Mouse (Mus musculus): Measurements from ENCODE around the gene Vcp.

The Vcp gene

DNA sequence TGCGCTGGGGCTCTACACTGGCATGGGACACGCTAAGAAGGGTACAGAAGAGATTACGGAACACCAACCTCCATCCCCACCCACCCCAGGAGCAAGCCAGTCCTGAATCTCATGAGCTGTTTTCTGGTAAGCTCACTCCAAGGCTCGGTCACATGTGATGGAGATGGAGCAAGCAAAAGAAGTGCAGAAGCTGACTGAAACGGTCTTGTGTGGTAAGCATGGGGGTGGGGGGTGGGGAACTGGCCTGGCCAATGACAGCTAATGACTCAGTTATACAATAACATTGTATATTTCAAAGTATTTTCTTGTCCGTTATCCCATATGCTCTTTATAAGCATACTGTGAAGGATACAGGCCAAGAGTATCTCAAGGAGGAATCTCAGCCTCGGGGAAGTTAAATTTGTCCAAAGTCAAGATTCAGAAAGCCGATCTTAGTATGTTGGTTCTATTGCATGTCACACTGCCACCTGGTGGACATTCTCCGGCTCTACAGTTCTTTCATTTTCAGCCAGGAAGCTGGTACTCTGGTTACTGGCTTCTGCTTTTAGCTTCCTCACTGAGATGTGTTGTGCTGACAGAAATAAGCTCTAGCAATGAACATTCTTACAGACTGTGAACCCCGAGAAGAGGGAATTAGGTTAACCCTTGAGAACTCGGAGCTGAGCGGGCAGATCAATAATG lies 35.1 kb downstream of the Vcp start:
- peak; percentile 23 to 29 for DNase-seq

DNA sequence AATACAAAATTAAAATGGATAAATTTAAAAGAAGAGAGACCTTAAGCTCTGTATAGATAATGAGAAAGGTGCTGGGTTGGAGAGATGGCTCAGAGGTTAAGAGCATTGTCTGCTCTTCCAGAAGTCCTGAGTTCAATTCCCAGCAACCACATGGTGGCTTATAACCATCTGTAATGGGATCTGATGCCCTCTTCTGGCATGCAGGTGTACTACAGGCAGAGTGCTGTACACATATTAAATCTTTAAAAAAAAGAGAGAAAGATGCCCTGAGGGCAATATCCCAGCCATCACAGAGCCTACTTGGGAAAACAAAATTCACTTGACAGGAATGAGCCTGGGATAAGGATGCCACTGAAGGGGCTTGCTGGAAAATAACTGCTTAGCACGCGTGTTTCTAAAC lies 36.8 kb downstream of the Vcp start:
- DNase-seq = no peak

DNA sequence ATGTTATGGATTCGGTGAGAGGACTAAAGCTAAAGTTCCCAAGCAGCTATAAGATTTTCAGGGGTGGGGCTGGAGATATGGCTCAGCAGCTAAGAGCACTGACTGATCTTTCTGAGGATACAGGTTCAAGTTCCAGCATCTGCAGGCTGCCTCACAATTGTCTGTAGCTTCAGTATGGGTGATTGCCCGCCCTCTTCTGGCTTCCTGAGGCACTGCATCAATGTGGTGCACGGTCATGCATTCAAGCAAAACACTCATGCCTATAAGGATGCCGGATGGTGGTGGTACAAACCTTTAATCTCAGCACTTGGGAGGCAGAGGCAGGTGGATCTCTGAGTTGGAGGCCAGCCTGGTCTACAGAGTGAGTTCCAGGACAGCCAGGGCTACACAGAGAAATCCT lies 38.7 kb downstream of the Vcp start:
- DNase-seq = peak; percentile 58 to 65

DNA sequence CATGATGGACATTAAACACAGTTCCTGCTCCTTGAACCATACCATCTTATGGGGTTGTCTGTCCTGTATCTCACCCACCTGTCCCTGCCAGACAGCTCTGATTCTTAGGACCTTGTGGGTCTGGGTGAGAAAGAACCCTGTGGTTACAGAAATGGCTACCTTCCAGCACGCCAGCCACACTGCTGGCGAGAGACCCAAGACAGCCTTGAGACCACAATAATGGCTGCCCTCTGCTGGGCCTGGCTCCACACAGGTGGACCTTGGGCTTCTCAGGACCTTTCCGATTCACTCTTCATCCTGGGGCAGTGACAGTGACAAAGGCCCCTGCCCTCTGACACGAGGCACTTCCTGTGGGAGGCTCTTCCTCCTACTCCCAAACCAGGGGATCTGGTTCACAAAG lies 40.9 kb downstream of the Vcp start:
- no peak for DNase-seq

DNA sequence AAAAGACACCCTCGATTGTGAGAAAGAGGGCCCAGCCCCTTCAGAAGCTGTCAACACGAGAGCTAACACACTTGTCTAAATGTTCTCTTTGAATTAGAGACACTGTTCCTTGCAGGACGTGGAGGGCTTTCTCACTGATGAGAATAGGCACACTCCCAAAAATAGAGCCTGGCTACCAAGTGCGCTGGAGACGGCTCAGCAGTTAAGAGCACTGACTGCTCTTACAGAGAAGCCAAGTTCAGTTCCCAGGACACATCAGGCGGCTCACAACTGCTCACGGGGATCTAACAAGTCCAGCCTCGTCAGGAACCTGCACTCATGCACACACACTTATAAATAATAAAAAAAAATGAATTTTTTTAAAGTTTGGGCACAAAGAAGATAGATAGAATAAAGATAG lies 41.4 kb downstream of the Vcp start:
- DNase-seq = no peak

DNA sequence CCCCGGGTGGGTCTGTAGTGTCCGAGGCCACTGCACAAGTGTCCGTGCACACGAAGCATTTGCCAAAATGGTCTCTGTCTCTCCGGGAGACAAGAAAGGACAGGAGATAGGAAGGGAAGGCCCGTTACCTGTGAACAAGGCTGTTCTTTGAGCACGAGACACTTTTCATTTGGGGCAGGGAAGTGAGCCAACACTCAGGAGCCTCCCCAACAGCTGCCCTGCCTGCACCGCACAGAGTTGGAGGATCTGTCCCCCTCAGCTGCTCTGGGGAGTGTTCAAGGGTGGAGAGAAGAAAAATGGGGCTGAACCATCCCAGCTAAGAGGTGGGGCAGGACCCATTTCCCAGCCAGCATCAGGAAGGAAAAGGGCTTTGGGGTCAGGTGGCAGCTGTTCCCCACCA lies 42.3 kb downstream of the Vcp start:
- DNase-seq = no peak

DNA sequence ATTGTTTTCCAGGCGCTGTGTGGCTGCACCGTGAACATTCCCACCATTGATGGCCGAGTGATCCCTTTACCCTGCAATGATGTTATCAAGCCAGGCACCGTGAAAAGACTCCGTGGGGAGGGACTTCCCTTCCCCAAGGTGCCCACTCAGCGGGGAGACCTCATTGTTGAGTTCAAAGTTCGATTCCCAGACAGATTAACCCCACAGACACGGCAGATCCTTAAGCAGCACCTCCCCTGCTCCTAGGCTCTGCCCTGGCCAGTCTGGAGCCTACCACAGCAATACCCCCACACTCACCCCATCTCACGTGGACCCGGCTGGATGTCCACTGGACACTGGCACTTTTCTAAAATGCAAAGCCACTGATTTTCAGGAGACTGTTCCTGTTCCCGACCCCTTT lies 43.0 kb downstream of the Vcp start:
- no peak for DNase-seq

DNA sequence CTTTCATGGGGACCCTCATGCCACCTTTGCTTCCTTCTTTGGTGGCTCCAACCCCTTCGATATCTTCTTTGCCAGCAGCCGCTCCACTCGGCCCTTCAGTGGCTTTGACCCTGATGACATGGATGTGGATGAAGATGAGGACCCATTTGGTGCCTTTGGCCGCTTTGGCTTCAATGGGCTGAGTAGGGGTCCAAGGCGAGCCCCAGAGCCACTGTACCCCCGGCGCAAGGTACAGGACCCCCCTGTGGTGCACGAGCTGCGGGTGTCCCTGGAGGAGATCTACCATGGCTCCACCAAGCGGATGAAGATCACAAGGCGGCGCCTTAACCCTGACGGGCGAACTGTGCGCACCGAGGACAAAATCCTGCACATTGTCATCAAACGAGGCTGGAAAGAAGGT lies 43.7 kb downstream of the Vcp start:
- DNase-seq = no peak

DNA sequence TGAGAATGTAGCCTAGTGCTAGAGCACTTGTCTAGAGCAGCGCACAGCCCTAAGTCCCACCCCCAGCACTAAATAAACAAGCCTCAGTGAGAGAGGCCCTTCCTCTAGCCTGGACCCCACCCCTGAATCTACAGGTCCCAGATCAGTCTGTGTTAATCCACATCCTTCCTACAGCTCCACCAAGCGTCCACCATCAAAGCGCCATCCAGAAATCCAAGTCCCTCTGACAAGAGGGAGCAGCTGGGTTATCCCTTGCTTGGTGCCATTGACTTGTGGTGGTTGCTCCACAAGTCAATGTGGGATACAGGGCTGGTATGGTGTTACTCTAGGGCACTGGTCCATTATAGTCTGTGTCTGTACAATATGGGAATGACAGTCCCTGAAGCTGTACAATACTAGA lies 45.1 kb downstream of the Vcp start:
- no peak for DNase-seq

DNA sequence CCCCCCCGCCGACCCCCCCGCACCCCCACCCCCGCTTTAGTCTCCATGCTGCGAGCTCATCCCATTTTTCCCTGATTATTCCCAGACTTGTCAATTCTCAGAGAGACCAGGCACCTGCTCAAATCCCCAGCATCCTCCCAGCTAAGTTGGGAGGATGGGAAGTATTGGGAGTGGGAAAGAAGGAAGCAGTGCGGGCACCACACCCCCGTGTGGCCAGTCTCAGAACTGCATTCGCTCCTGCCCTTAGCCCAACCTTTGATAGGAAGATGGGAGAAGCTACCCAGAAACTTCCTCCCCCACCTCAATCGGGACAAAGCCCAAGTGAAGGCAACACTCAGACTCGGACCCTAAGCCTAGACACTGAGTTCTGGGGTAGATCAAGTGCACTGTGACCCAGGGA lies 46.0 kb downstream of the Vcp start:
- DNase-seq = peak; percentile 45 to 50

DNA sequence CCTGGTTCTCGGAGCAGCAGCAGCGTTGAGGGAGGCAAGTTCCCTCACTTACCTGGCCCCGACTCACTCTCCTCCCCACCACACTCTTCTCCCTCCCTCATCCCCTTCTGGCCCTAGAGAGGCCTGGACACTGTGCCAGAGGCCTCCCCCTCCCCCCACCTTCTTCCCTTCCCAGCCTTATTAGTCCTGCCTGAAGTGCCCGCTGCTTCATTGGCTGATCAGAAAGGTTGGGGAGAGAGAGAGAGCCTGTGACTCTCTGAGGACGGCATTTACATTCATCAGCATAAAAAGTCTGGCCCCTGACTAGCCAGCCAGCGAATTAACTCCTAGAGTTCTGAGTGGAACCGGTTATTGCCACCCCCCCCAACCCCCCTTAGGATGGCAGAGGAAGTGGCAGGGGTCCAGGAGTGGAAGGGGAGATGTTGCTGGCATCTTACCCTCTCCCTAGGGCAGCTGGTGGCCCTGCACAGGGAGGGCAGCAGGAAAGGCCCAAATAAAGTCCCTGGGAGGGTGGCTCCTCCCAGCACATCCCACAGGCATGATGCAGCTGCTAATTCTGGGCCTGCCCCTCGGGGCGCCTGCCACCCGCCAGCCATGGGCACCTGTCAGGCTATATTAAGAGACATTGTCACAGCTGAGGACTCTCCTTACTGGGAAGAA lies 46.7 kb downstream of the Vcp start:
- DNase-seq = no peak

DNA sequence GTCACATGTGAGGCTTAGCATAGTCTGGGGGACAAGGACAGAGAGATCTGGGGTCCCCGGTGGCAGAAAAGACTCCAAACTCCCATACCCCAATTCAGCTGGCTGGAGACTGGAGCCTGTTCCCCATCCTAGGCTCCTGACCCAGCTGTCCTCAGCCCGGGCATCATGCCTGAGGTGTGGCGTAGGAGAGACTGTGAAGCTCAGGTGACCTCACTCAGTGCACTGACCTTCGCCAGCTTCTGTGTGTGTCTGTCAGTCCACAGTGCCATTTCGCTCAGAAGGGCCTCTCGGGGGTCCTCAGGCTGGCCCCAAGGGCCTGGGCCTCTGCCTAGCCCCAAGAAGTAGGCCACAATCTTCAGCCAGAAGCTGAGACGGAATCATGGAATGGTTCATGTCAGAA lies 47.7 kb downstream of the Vcp start:
- no peak for DNase-seq

DNA sequence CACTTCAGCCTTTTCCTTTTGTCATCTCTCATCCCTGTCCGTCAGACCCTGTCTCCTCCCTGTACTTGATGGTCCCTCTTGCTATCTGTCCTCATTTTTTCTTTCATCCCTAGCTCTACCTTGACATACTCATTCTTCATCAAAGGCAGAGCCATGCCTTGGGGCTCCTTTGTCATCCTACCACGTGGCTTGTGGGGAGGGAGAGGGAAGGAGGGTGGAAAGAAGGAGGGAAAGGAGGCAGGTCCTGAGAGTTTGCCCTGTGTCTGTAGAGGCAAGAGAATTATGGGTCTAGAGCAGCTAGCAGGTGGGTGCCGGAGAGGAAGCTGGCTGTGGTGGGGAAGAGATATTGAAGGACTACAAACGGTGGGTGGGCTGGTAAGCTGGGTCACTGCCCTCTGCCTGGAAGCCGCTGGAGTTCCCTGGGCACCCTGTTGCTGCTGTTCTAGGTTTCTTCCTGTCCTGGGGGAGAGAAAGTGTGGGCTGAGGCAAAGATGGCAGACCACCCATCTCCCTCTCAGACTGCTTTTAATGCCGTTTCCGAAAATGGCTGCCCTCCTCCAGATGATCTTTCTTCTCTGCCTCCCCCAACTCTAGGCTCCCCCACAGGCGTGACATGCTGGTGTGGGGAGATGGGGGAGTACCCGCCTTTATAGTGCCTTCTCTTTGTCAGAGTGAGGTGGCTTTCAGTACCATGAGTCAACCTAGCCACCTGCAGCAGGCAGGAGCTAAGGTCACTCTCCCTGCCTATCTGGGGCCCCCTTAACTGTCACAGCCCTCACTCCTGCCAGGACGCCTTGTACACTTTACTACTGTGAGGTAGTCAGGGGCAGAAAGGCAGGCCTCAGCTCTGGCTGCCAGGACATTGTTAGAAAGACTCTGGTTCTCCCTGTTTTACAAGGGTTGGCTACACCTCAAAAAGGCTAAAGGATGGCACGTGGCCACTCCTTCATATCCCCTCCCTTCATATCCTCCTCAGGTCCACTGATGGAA lies 48.8 kb downstream of the Vcp start:
- DNase-seq = no peak

DNA sequence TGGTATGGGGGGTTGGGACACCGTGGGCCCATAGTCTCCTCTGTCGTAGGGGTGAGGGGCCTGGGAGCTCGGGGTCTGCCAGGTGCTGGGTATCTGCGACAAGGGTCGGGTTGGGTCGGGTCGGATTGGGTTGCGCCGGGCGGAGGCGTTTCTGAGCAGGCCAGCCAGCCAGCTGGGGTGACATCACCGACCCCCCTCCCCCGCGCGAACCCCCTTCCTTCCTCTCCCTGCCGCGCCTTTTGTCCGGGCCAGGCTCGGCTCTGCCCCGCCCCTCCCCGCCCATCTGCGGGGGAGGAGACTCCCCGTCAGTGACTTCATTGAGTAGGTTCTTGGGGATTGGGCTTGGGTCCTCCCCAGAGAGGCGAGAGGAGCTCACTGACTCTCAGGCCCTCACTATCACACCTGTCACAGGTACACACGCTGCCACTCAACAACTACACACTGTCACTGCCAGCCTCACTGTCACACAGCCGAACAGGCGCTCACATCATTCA lies 50.2 kb downstream of the Vcp start:
- DNase-seq = peak; percentile 93 to 94

DNA sequence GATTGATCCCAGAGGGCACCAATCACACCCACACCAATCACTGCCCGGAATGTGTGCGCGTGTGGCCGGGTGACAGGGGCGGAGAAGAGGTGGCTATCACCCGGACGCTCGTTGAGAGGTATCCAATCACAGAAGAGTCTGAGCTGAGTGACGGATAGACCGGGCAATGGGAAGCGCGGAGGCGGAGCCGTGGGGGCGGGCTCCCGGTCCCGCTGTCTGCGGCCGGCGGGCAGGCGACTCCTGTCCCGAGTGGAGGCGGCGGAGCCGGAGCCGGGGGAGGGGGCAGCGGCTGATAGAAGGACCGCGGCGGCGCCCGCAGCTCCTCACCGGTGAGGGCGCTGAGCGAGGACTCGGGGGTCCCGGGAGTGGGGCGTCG lies 50.6 kb downstream of the Vcp start, which contains the start of gene Dnajb5:
Gene Dnajb5 (plus strand): TSS at position 139 of the 376 bp plus-strand sequence.
- peak; percentile 94 to 98 for DNase-seq

DNA sequence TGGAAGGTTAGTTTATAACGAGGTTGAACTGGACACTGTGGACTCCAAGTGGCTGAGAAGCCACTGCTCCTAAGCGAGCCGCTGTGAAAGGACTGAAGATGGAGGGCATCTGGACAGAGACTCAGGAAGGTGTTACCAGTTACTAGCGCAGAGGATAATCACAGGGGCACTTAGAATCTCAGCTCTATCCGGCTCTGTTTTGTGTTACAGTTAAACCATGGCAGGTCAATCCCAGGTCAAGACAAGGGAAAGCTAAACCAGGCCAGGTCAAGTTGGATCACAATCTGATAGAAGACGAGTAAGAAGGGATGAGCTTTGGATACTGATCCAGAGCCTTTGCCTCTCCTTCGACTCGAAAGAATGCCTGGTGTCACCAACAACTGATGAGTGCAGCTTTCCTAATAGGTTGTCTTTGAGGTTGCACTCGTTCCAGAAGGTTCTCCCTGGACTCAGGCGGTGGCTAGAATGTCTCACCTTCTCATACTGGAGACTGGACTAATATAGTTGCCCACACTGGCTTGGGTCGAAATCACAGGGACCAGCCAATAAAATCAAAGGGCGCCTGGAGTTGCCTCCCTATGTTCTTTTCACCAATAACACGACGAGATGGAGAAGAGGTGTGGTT lies 51.1 kb downstream of the Vcp start:
- no peak for DNase-seq

DNA sequence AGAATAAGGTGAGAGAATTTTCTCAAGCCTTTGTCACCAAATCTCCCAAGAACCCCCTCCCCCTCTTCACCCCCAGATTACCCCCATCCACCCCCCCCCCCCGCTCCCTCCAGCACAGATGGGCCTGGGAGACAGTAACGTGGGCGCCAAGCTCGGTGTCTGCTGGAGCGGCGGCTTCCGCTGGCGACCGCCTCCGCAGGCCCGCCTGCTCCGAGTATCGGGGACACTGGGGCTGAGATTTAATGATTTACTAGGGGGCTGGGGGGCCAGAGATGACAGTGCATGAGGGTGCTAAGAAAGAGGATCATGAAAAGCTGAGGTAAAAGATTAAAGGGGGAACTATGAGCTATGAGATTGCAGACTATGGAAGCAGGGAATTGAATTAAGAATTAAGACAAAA lies 51.8 kb downstream of the Vcp start:
- no peak for DNase-seq

DNA sequence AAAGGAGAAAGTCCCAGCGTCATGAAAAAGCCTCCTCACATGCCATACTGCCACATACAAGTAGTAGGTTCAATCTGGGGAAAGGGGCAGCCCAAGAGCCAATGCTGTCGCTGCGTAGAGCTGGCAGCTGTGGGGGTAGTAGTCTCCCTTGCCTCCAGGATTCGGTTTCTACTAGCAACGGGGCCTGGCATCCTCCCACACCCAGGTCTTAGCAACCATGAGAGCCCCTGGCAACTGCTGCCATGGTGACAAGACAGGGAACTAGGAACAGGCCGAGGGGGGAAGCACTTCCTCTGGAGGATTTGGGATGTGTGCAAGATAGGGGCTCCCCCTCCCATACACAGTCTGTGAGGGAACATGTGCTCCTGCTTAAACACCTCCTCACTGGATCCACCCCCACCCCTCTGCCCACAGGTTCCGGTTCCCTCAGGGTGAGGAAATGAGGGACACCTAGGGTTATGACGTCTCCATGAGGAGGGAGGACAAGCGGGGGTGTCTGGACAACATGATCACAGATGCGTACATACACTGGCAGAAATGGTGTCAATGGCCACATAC lies 53.5 kb downstream of the Vcp start:
- DNase-seq = no peak

DNA sequence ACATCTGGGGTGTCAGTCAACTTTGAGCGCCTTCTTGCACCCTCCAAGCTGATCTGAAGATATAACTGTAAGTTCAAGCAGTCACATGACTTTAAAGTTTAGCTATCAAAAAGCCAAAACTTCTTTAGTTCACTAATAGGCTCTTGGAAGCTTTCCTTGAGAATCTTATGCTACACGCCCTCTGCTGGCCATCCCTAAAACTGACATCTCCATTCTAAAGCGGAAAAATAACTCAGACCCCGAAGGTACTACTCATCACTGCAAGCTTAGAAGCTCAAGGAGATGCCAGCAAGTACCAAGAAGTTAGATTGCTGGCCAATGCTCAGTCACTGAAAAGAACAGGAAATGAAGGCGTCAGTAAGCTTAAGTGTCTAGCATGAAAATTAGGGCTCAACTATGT lies 54.4 kb downstream of the Vcp start:
- DNase-seq = peak in 1 of 2 experiments; percentile 35

DNA sequence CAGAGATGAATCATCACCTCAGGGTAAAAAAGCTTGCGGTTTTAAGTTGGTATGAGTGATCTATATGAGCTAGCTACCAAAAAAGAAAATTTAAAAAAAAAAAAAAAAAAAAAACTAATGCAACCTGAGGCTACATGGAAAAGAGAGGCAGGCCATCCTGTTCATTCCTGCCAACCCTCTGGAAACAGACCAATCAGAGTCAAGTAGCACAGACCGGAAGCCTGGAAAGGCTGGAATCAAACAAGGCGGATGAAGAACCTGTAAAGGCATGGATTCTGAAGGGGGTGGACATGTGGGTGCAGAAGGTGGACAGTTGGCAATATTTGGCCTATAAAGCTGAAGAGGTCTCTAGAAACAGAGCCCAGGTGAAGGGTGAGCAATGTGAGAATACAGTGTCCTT lies 54.9 kb downstream of the Vcp start:
- no peak for DNase-seq

DNA sequence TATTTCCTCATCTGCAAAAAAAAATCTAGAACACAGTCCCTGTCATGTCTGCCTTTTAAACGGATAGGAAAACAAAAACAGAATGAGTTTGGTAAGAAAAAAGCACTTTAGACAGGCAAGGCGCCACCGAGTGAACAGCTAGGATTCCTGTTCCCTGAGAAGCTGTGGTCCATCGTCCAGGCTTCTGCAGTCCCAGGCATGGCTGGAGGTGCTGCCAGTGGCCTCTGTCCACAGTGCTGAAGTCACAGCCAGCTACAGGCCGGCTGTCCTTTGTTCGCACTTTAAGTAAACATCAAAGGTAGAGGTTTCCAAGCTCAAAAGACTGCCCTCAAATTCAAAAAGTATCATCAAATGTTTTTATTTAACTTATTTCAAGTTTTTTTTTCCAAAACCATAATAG lies 55.3 kb downstream of the Vcp start:
- no peak for DNase-seq

DNA sequence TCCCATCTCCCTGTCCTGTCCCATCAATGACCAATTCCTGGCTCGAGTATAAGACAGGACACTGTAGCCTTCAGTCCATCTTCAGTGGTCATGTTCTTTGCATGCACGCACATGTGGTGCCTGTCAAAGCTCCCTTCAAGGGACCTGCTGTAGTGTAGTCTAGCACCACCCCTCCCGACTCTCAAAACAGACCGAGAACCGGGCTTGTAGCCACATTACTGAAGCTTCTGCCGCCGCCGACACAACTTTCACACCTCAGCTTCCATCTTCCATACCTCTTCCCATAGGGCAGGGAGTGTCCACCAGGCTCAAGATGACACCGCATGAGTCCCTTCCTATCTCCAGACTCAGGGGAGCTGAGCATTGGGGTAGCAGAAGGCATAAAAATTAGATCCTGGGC lies 56.1 kb downstream of the Vcp start:
- DNase-seq = no peak

DNA sequence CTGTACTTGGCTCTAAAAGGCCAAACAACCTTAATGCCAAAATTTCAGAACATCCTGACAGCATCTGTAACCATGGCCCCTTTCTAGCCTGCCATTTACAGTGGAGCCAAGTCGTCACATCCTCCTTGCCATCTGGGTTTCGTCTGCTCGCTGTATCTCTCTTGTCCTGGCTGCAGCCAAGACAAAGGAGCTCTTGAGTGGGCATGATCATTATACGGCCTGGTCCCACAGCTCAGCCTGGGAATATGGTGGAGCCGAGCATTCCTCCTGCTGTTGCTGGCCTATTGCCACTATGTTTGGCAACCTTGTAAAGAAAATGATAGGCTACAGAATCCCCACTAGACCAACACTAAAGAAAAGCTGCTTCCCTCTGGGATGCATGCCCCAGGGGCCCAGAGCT lies 57.0 kb downstream of the Vcp start:
- no peak for DNase-seq

All from thymus, postnatal 36 days (tissue).